8 mouse cellular contexts compared by ENCODE assay signal in the genomic region with DNA sequence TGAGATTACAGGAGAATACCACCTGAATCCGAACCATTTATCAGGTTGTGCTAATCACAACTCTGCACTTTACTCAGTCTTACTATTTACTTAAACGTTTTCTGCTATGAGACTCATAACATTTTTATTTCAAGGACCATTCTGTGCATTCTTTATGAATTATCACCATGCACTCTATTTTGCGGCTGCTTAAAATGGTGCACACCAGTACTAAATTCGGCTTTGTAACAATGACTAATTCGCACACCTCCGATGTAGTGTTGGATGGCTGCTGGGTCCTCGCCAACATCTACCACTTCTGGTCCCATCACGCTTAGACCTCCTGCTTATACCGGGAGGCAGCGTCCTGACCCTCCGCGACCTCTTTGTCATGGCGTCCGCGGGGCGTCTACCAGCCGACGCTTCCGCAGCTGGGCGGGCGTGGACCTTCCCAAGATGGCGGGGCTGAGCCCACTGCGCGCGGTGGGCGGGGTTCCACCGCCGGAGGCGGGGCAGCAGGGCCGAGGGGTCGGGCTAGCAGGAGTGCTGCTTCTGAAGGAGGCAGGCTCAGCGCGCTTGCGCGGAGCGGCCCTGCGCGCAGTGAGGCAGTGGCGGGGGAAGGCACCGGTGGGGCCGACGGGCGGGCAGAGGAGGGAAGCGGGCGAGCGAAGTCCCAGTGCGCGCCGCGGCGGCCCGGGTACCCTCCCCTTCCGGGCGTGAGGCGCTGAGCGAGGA. TPM values are rescaled to one million over a fixed set of nuclear protein-coding genes. Genes with fewer than 3 reads are reported as not detected.
A peak's percentile ranks its signal among the peaks of the same experiment; 100 is the strongest.
DNase-seq lines count a peak whose midpoint lies in the region; ATAC-seq lines count a peak whose summit lies in the region.

TSS of gene Ube2g1 (plus strand) at position 590 of the 714 bp plus-strand sequence.

- peak; percentile 94 for ATAC-seq in forebrain, embryonic 14.5 days
- peak; percentile 95 for ATAC-seq in neural tube, embryonic 15.5 days (ENCODE audit: low FRiP score)

- peak; percentile 98 for DNase-seq in ES-CJ7 (ENCODE audit: low read depth, low spot score)
- DNase-seq in cerebellum, adult 11 months: peak; percentile 98
- peak; percentile 99 for DNase-seq in forebrain, embryonic 14.5 days (ENCODE audit: low spot score)
- DNase-seq in heart, postnatal 14 days: peak; percentile 99
- DNase-seq in layer of hippocampus, adult 11-12 months (ENCODE audit: low spot score): peak; percentile 98
- peak; percentile 98 to 99 for DNase-seq in lung, adult 18-20 months
- peak; percentile 98 for DNase-seq in testis, postnatal 14 days (ENCODE audit: low spot score)

- H3K27me3 ChIP-seq in forebrain, embryonic 14.5 days (replicated peaks; ENCODE audit: control insufficient read depth, insufficient read depth, low read length): no peaks in the 10 kb centered on the region
- no peaks in the 10 kb centered on the region for H3K27me3 ChIP-seq in neural tube, embryonic 15.5 days (replicated peaks)

- intact Hi-C loops in heart, postnatal 14 days (cut with DNase I): loop anchor here (5.0 kb wide), 1 partner anchor 85 kb away; the partner anchor contains the start of gene Ankfy1

- peak within 1 kb of the TSS; percentile 98 for H3K27ac ChIP-seq in forebrain, embryonic 14.5 days (ENCODE audit: low read depth, low read length)
- H3K27ac ChIP-seq in neural tube, embryonic 15.5 days (replicated peaks): peak within 1 kb of the TSS; percentile 95

- no peaks in the 10 kb centered on the region for H3K9me3 ChIP-seq in forebrain, embryonic 14.5 days (replicated peaks; ENCODE audit: control insufficient read depth, low read length)
- no peaks in the 10 kb centered on the region for H3K9me3 ChIP-seq in neural tube, embryonic 15.5 days (replicated peaks)

- WGBS in forebrain, embryonic 14.5 days: 2% methylated on average over 45 of the region's 56 CpGs
- 3% methylated on average over 42 of the region's 56 CpGs for WGBS in neural tube, embryonic 15.5 days

- no peaks in the 10 kb centered on the region for H3K36me3 ChIP-seq in forebrain, embryonic 14.5 days (ENCODE audit: control insufficient read depth, insufficient read depth, low read length)
- H3K36me3 ChIP-seq in neural tube, embryonic 15.5 days: no peaks in the 10 kb centered on the region

- peak within 1 kb of the TSS; percentile 73 for H3K4me3 ChIP-seq in forebrain, embryonic 14.5 days (ENCODE audit: low read depth, low read length)
- peak within 1 kb of the TSS; percentile 77 for H3K4me3 ChIP-seq in neural tube, embryonic 15.5 days (replicated peaks)

- H3K4me1 ChIP-seq in forebrain, embryonic 14.5 days (ENCODE audit: control insufficient read depth, insufficient read depth, low read length): peaks cover 7% of the 10 kb centered on the region; the same call in 1 of the 2 replicates
- peaks cover 19% of the 10 kb centered on the region for H3K4me1 ChIP-seq in neural tube, embryonic 15.5 days

- H3K9ac ChIP-seq in forebrain, embryonic 14.5 days (ENCODE audit: low read length): peak within 1 kb of the TSS; percentile 98
- H3K9ac ChIP-seq in neural tube, embryonic 15.5 days (replicated peaks): peak within 1 kb of the TSS; percentile 84

- peak within 1 kb of the TSS; percentile 68 for H3K4me2 ChIP-seq in forebrain, embryonic 14.5 days (ENCODE audit: low read length)
- peak within 1 kb of the TSS; percentile 65 for H3K4me2 ChIP-seq in neural tube, embryonic 15.5 days

RNA-seq across cellular contexts. Expression of gene Ube2g1, which starts in this region (rescaled TPM):
- 100 and 120 TPM in 2 replicates for polyA plus RNA-seq in forebrain, embryonic 14.5 days (2014; fragmentation: Nextera tagmentation; extraction: Ambion mirVana)
- total RNA-seq in heart, postnatal 14 days (2021): 10 to 100 TPM; 54.9 to 60.6 TPM
- 76.2 and 77.3 TPM in 2 replicates for polyA plus RNA-seq in neural tube, embryonic 15.5 days (2015; fragmentation: Nextera tagmentation; extraction: Ambion mirVana)

Comparison
In these comparisons a context has a peak if more than half of its experiments do, and no peak if none do; other contexts are left out.
1. Peak in every context shown above with its lines: DNase-seq, ATAC-seq, H3K4me3 ChIP-seq and H3K27ac ChIP-seq.